Mouse (Mus musculus) thymus, postnatal 36 days (tissue): ENCODE results near the gene Mx1.
A peak's percentile ranks its signal among the peaks of the same experiment; 100 is the strongest.

Experiments
- DNase-seq, 2 experiments: peaks; one replicate each; pipeline ENCODE4 v3.0.0; 2022; ENCODE audit warnings: mixed read lengths in 2 of 2

Gene Mx1

DNA sequence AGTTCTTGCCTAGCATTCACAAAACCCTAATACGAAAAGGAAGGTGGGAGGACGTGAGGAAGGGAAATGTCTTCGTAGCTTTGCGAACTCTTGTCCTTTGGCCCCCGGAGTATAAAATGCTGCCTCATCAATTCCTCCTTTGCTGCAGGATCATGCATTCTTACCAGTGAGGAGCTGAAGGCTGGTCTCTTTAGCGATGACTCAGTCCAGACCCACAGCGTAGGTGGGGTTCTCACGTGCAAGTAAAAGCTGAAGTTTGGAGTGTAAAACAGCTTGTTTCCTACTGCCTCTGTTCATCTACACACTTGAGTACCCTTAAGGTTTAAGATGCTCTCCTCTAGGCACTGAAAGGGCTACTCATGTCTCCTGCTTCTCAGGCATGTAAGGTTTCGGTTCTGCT, 20.7 kb downstream of the Mx1 start:
- no peak for DNase-seq

DNA sequence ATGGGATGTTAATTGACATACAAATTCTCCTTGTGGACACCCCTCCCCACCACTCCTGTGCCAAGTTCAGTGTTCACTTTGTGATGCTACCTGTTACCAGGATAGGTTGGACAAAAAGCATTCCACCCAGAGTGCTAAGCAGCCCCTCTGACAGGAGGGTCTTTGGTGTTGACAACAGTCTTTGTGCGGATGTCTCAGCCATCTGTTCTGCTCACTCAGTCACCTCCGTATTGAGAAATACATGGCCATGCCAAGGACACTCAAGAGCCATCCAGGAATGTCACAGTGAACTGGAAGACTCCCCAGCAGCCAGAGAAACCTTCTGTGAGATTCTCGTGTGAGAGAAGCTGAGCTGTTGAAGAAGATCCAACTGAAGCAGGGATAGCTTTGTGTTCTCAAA, 24.5 kb downstream of the Mx1 start:
- no peak for DNase-seq

GRCm38 (mm10) chr16:97437448-97438056, 25.2 kb downstream of the Mx1 start:
- no peak for DNase-seq

DNA sequence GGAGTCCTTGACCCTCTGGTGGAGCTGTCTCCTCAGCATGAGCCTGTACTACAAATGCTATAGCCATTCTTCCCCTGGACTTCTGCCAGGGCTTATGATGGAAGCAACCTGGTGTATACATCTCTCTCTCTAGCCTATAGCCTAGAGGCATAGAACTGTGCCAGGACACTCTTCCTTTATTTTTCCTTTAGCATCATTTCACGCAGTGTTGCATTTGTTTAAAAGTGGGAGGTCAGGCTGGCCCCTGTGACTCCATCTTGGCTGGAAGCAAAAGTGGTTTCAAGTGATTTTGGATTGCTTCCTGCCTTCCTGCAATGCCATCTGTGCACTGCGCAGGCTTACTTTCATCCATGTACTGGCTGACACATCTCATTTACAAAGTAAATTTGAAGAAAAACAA, 28.5 kb downstream of the Mx1 start:
- DNase-seq: no peak

DNA sequence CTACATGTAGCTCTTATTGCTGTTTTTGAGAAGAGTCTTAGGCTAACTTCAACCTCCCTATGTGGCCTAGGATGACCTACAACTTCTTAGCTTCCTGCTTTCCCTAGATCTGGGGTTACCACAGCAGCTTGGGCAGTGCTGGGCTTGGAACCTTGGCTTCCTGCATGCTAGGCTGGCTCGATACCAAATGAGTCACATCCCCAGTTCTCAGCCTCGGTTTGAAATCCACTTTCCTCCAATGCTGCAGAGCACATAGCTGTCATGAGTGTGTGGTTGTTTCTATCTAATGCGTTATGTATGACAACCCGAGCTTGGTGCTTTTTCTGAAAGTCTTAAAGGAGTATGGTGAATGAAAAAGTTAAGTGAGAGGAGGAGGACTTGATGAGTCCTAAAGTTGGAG, 31.4 kb downstream of the Mx1 start:
- DNase-seq: no peak

DNA sequence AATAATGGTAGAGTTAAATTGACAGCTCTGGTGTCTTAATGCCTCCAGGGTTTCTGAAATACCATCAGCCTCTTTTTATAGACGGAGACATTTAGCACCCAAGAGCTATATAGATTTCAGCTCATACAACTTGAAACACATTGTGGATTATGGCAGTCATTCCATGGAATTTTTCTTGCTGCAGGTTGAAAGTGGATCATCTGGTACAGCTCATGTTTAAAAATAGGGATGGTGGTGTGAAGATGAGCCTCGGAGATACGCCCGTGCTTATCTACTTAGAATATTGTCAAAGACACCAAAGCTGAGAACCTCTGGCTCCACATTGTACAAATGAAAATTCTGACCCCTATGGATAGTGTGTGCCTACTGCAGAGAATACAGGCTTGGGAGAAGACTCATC, 32.6 kb downstream of the Mx1 start:
- DNase-seq: no peak

DNA sequence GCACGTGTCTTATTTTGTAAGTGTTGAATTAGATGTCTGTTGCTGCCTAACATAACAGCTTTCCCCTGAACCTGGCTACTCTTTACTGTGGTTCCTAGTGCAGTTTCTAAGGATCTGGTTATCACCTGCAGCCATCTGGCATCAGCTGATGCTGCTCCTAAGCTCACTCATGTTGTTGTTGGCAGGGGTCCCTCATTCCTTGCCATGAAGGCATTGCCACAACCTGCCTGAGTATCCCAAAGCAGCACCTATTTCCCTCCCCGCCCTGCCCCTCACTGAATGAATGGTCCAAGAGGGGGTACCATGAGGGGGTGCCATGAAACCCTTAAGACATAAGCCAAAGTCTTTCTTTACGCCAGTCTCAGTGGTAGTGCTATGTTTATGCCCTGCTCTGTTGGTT, 34.7 kb downstream of the Mx1 start:
- DNase-seq: no peak

DNA sequence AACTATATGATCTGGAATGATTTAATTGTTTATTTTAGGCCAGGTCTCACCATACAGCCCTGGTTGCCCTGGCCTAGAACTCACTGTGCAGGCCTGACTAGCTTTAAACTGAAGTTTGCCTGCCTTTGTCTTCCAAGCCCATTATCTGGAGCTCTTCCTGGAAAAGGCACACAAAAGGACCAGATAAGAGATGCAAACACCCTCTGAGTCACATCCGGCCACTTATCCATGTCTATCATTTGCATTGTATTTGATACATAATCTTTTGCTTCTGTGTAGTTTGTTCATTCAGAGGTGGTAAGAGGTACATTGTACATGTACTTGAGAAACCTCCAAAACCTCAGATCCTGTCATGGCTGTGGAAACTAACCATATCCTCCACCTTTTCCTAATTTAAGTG, 39.1 kb downstream of the Mx1 start:
- no peak for DNase-seq

DNA sequence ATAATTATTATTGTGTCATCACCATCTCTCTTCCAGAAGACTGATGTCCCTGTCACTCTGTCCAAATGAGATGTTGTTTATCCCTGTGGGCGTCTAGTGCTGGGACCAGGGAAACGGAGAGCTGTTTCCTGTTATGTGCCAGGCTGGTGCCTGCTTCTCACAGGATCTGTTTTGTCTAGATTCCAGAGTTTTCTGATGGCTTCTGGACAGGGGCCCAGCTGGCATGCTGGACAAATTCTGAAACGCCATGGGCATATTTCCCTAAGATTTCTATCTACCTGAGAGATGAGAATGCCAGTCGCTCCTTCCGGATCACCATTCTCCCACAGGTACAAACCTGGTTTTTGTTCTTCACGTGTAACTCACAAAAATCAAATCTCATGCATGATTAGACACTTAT, 41.0 kb downstream of the Mx1 start:
- no peak for DNase-seq

- DNase-seq: no peak
Observed at GRCm38 (mm10) chr16:97418749-97419453, 43.8 kb downstream of the Mx1 start.

DNA sequence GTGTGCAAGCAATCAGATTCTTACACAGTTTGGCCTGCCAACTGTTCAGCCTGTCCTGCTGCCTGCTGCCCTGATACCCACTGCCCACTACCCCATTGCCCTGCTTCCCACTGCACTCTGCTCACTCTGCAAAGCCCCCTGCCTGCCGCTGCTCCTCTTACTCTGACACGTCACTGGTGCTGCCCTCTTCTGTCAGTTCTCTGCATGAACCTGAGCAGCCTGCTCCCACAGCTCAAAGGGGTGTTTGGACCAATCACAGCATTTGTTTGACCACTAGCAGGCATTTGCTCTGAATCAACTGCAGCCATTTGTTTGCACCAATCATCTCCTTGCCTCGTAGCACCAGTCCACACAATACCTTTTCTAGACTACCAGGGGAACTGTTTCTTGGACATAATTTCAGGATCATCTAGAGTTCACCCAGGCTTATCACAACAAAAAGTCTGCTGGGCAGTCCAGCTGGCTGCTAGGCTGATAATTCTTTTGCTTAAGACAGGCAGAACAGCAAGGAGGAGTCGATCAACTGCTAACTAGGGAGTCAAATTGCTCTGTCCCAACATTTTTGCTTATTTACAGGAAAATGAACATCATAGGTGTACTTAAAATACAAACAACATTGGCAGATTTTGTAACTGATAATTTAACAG, 44.7 kb downstream of the Mx1 start:
- peak; percentile 8 to 14 for DNase-seq

DNA sequence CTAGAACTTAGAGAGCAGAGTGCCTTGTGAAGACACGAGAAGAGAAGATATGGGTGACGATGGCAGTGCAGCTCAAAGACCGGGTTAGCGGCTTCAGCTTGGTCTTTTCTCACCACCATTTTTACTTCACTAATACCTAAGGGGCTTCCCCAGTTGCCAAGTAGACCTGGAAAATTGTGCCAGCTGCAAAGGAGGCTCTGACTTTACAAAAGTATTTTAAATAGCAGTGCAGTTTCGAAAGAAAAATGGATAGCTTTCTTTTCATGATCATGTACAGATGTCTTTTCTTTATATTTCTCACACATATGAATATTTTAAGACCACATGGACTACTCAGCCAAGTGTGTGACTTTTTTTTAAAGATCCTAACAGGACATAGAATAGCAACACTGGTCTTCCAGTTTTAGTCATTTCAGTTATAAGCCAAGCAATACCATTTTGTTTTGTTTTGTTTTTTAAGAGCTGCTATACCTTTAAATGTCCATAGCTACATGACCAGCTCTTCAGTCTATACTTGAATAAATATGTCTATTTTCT, 57.2 kb downstream of the Mx1 start:
- no peak for DNase-seq

DNA sequence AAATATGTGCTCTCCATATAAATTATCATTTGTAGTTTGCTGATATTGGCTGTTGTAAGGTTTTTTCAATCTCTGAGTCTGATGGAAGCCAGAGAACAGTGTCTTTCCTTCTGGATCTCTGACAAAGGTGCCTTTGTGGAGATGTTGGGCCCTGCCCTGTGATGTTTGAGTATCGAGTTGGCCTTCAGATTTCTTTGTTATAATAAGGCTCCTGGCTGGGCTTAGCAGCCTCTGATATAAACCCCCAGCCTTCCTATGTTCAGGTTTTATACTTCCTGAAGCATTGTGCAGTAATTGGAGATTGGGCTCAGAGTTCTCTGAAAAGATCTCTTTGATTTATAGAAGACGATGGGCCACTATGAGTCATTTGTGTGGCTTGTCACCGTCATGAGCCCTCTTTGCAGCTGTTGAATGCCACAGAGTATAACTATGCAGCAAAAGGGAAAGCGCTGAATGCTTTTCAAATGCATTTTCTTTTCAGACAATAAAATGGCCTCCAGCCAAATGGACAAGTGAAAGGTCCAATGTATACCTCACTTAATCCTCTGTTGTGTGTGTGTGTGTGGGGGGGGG, 60.4 kb downstream of the Mx1 start:
- no peak for DNase-seq

- no peak for DNase-seq
Observed at GRCm38 (mm10) chr16:97401741-97402140, 61.0 kb downstream of the Mx1 start.

DNA sequence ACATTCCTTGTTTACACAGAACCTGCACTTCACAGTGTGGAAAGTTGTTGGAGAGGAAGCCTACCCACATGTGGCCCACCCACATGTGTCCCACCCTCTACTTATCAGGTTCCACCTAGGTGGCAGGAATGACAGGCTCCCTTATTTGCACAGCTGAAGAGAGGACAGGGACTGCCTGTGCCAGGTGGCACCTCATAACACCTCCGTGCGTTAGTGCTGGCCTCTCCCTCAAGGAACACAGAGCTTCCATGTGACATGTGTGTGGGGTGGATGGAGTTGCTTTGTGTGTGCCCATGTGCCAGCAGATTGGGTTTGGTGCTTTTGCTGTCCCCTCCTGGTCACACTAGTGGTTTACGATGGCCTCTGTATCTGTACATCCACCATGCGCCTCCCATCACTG, 62.7 kb downstream of the Mx1 start:
- no peak for DNase-seq

DNA sequence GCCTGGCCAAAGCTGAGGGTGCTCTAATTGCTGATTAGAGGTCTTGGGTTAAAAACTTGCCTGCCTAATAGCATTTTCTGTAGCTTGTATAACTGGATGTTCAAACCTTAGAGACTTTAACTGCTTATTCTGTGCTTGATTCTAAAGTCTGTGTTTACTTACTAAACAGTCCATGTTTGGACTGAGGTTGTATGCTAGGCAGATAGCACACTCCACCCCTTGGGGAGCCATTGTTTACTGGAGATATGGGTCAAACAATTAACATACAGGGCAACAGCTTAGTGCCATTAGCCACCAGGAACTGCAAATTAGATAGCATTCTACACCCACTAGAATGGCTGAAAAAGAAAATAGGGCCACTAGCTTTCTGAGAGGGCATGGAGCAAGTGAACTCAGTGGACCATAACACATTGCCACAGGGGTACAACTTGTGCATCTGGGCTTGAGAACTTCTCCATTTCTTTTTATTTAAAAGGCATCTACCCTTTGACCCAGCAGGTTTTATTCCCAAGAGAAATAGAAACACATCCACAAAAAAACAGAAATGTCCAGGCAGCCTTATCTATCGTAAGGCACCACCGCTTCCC, 64.7 kb downstream of the Mx1 start:
- DNase-seq: no peak
